Mouse (Mus musculus) CH12.LX (cell line): ENCODE results near the gene Opcml.

ENCODE experiments used
- BHLHE40 ChIP-seq: IDR thresholded peaks from 2 replicates; pipeline ENCODE4 v1.6.1; 2011; ENCODE audit warnings: mild to moderate bottlenecking, low read depth, low read length, improper control_type of control experiment
- HCFC1 ChIP-seq: IDR thresholded peaks from 2 replicates; pipeline ENCODE4 v1.6.1; 2012; ENCODE audit warnings: low read depth, mild to moderate bottlenecking, inconsistent platforms, low read length, improper control_type of control experiment

- TF ChIP-seq BHLHE40 (no peak), HCFC1 (no peak)
Observed at GRCm38 (mm10) chr9:28452509-28452908, 661.9 kb downstream of the Opcml start.
